Mouse (Mus musculus) heart, embryonic 15.5 days (tissue): ENCODE measurements around the gene Rims4. TPM values are rescaled to one million over a fixed set of nuclear protein-coding genes. Genes with fewer than 3 reads are reported as not detected.
A peak's percentile ranks its signal among the peaks of the same experiment; 100 is the strongest.

ENCODE experiments used
- ATAC-seq: fragments of 200-750 bp; cut with Nextera tagmentation; replicated peaks from 2 replicates; pipeline ENCODE4 v1.8.0; 2017; ENCODE audit warnings: low read depth, moderate TSS enrichment; ENCODE audit not compliant: insufficient number of reproducible peaks, insufficient read depth, low FRiP score
- H3K27ac ChIP-seq: fragments of 300-500 bp; sonication (generic); 2 replicates; pipeline ENCODE4 v1.5.1; 2015; ENCODE audit warnings: mild to moderate bottlenecking, inconsistent platforms
- H3K27me3 ChIP-seq: fragments of 300-500 bp; sonication (generic); 2 replicates; pipeline ENCODE4 v1.6.1; 2015; ENCODE audit warnings: inconsistent platforms
- H3K36me3 ChIP-seq: fragments of 300-500 bp; sonication (generic); 2 replicates; pipeline ENCODE4 v1.6.1; 2015; ENCODE audit warnings: mild to moderate bottlenecking, inconsistent platforms
- H3K4me1 ChIP-seq: fragments of 300-500 bp; sonication (generic); replicated peaks from 2 replicates; pipeline ENCODE4 v1.6.1; 2015; ENCODE audit warnings: inconsistent platforms
- H3K4me2 ChIP-seq: fragments of 300-500 bp; sonication (generic); 2 replicates; pipeline ENCODE4 v1.6.1; 2015; ENCODE audit warnings: inconsistent platforms, mild to moderate bottlenecking, moderate library complexity
- H3K4me3 ChIP-seq: fragments of 300-500 bp; sonication (generic); 2 replicates; pipeline ENCODE4 v1.5.1; 2015; ENCODE audit warnings: mild to moderate bottlenecking, inconsistent platforms
- H3K9ac ChIP-seq: fragments of 300-500 bp; sonication (generic); 2 replicates; pipeline ENCODE4 v1.6.1; 2015; ENCODE audit warnings: mild to moderate bottlenecking, inconsistent platforms
- H3K9me3 ChIP-seq: fragments of 300-500 bp; sonication (generic); replicated peaks from 2 replicates; pipeline ENCODE4 v1.6.1; 2016; ENCODE audit warnings: inconsistent platforms
- WGBS: fragments of 180-500 bp; shearing (Covaris S2); methylation state at CpG from one replicate; pipeline ENCODE4 v1.1.7; 2015; ENCODE audit warnings: mixed read lengths; 5-methylcytosine and 5-hydroxymethylcytosine counted together
- polyA plus RNA-seq: library from polyadenylated mRNA; unstranded; fragments of >200 nt; fragmentation: Nextera tagmentation; extraction: Ambion mirVana; gene quantifications from 2 replicates; pipeline ENCODE4 v1.2.1, GENCODE M21; 2015

Rims4 gene
- 0.31 and 0.52 TPM in 2 replicates for polyA plus RNA-seq

DNA sequence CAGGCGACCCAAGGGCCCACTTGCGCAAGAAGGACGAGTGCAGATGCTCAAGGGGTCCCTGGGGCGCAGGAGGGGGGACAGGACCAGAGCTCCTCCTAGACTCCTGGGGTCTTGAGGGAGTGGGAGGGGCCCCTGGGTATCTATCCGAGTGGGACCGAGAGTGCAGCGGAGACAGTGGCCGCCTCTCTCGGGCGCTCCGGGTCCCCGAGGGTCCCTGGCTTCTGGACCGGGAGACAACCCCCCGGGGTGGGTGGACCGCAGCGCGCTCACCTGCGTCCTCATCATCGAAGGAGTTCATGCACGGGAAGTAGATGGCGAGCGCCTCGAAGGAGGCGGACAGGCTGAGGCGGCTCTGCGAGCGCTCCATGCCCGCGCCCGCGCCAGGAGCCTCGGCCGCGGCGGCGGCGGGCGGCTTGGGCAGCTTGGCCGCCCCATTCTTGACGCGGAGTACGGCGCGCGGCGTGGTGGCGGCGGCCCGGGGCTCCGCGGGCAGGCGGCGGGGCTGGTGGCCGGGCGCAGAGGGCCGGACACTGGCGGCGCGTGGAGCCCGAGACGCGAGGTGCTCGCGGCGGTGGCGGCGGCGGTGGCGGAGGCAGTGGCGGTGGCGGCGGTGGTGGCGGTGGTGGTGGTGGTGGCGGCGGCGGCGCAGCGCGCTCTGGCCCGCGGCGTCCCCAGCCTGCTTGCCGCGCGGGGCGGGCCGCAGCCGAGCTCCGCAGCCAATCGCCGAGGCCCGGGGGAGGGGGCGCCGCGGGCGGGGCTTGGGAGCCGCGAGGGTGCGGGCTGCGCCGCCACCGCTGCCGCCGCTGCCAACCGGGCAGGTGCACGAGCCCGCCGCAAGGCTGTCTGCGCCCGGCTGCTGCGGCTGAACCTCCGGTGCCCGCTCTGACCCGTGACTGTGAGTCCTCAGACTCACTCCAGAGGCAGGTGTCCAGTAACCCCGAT lies at the start of gene Rims4:
Gene Rims4 (minus strand): TSS at position 367 of the 942 bp plus-strand sequence.
- Histone ChIP-seq H3K36me3 (no peaks in the 10 kb centered on the region), H3K27ac (no peak within 1 kb of the TSS), H3K4me1 (peaks cover 16% of the 10 kb centered on the region), H3K4me3 (peak within 1 kb of the TSS; percentile 61), H3K9ac (peak within 1 kb of the TSS; percentile 41), H3K4me2 (peak within 1 kb of the TSS; percentile 98), H3K27me3 (peaks cover 83% of the 10 kb centered on the region), H3K9me3 (no peaks in the 10 kb centered on the region)
- 1% methylated on average over 75 of the region's 115 CpGs for WGBS
- peak; percentile 58; the same call in 1 of the 2 replicates for ATAC-seq

DNA sequence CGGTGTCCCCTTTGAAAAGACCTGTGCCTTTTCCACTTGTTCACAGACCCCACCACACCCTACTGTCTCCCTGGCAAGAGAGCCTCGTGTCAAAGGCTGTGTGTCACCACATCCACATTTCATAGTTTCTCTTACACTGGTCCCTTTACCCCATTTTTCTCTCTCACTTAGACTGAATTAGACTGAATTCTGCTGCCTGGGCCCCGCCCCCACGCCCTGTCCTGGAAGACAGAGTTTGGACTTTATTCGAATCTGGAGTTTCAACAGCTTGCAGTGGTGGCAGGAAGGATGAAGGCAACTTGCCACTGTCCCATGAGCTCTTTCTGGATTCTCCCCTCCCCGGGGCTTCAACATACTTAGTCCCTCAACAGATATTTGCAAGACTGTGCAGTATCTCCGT lies 47.2 kb upstream of the Rims4 start:
- Histone ChIP-seq H3K27ac (no peak overlapping the region), H3K9me3 (no peaks in the 10 kb centered on the region), H3K4me1 (no peaks in the 10 kb centered on the region), H3K9ac (no peak overlapping the region), H3K27me3 (peaks cover 2% of the 10 kb centered on the region; the same call in 1 of the 2 replicates), H3K4me2 (no peak overlapping the region), H3K4me3 (no peak overlapping the region), H3K36me3 (no peaks in the 10 kb centered on the region)
- ATAC-seq = no peak
- 63% methylated on average over 7 of the region's 7 CpGs for WGBS

DNA sequence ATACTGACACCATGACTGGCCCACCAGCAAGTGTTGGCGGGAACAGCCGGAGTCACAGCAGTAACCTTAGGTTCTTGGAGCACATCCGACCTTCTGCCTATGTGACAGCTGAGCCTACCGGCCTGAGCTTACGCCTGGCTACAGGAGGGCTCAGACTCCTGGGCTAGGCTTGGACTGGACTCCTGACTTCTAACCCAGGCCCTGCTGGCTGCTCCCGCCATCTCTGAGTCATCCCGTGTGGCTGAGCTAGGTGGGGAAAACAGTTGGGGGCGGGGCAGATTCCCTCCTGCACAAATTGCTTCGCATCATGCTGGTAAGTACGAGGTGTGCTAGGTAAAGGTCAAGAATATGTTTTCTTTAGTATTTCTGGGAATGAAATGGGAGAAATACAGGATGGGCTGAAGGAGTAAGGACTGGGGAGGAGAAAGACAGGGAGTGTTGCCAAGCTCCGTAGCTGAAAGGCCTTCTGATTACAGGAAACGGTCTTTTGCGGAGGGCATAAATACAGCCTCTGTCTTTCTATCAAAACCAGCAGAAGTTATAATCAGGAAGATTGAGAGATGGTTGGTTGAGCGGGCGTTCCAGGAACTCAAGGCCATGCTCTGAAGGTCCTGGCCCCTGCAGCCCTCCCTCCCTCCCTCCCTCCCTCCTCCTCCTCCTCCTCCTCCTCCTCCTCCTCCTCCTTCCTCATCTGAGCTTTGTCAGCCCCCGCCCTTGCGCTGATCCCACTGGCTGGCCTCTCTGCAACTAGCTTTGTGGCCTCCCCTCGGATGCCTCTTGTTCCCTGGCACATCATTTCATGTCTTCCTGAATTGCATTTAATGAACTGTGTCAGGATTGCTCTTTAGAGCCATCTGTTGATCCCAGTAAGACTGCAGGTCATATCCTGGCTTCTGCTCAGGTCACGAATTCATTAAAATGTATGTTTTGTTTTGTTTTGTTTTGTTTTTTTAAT lies 46.4 kb upstream of the Rims4 start:
- H3K27ac ChIP-seq = no peak overlapping the region
- no peaks in the 10 kb centered on the region for H3K36me3 ChIP-seq
- H3K27me3 ChIP-seq = peaks cover 2% of the 10 kb centered on the region; the same call in 1 of the 2 replicates
- 61% methylated on average over 19 of the region's 19 CpGs for WGBS
- H3K9ac ChIP-seq = no peak overlapping the region
- no peak overlapping the region for H3K4me3 ChIP-seq
- no peak overlapping the region for H3K4me2 ChIP-seq
- H3K4me1 ChIP-seq = no peaks in the 10 kb centered on the region
- ATAC-seq = no peak
- no peaks in the 10 kb centered on the region for H3K9me3 ChIP-seq

DNA sequence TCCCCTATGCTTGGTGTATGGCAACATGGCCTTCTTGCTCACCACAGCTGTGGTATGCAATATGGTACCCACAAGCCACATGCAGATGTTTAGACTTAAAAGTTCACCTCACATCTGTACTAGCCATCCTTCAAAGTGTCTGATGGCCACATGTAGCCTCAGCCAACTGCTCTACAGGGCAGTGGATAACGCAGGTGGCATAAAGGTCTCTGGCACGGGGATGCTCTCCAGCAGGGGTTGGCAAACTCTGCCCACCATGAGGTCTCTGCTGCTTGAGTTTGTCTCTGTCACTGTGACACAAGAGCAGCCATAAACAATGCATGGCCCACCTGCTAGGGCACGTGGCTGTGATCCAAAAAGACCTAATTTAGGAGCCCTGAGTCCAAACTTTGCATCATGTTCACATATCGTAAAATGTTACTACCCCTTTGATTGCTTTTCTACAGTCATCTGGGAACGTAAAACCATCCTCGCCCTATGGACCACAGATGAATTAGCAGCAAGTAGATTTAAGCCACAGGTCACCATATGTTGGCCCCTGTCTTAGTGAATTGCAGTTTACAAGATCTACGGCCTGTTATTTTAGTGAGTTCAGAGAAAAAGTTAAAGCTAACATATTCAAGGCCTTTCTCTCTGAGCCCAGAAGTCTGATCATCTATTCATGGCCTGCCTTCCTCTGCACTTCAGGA lies 35.3 kb upstream of the Rims4 start:
- Histone ChIP-seq H3K27ac (no peak overlapping the region), H3K36me3 (no peaks in the 10 kb centered on the region), H3K9me3 (no peaks in the 10 kb centered on the region; the same call in 1 of the 2 replicates), H3K27me3 (peaks cover 28% of the 10 kb centered on the region), H3K4me1 (no peaks in the 10 kb centered on the region), H3K9ac (no peak overlapping the region), H3K4me3 (no peak overlapping the region), H3K4me2 (no peak overlapping the region)
- 69% methylated on average over 7 of the region's 7 CpGs for WGBS
- no peak for ATAC-seq

DNA sequence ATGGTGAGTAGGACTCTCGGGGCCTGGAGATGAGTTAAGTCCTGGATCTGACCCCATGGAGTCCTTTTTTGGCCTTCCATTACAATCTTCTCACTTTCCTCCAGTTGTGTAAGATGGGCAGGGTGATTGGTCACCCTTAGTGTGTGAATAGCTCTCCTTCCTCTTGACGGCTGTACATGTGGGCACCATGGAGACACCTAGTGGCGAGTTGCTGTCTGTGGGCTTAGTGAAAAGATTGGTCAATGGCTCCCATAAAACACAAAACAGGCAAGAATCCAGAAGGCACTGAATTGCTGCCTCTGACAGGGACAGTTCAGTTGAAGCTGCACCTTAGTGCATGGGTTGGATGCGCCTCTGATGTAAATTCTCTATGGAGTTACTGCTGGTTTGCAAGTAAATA lies 33.3 kb upstream of the Rims4 start:
- 14% methylated on average over 4 of the region's 4 CpGs for WGBS
- H3K4me1 ChIP-seq = no peaks in the 10 kb centered on the region
- H3K27ac ChIP-seq = no peak overlapping the region
- H3K4me3 ChIP-seq = no peak overlapping the region
- no peaks in the 10 kb centered on the region for H3K36me3 ChIP-seq
- no peak overlapping the region for H3K9ac ChIP-seq
- H3K4me2 ChIP-seq = no peak overlapping the region
- H3K27me3 ChIP-seq = peaks cover 34% of the 10 kb centered on the region
- ATAC-seq = no peak
- no peaks in the 10 kb centered on the region for H3K9me3 ChIP-seq

DNA sequence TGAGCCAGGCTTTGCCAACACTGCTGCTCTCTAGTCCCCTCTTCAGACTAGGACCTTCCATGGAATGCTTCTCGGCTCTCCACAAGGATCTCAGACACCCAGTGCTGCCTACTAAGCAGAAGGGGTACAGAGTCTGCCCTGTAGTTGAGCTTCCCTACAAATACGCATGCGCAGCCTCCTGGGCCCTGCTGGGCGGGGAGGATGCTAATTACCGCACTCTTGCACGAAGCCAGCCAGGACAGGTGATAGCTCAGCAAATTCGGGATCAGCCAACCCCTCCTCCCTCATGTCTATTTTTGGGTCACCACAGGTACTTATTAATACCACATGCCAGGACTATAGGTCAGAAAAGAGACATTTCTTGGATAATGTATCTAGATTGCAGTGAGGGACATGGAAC lies 29.5 kb upstream of the Rims4 start:
- Histone ChIP-seq H3K27me3 (peaks cover 27% of the 10 kb centered on the region), H3K4me1 (no peaks in the 10 kb centered on the region), H3K27ac (no peak overlapping the region), H3K4me3 (no peak overlapping the region), H3K36me3 (no peaks in the 10 kb centered on the region), H3K4me2 (no peak overlapping the region), H3K9ac (no peak overlapping the region), H3K9me3 (no peaks in the 10 kb centered on the region)
- WGBS = 63% methylated on average over 7 of the region's 7 CpGs
- no peak for ATAC-seq

DNA sequence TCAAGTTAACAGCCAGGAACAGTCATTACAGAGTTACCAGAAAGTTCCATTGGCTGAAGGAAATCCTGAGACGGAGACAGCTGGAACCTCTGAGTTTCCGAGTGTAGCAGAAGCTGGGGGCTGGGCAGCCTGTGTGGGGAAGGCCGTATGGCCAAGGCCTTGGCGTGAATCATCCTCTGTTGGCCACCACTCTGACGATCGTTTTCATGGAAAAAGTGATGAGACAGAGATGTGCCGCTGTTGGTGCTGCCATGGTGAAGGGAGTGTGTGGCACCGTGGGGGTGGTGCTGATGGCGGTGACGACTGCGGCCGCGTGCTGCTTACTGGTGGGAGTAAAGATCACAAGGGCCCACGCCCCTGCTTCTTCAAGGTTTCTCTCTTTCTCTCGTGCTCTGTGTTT lies 27.7 kb upstream of the Rims4 start:
- Histone ChIP-seq H3K9ac (no peak overlapping the region), H3K27ac (no peak overlapping the region), H3K36me3 (no peaks in the 10 kb centered on the region), H3K9me3 (no peaks in the 10 kb centered on the region), H3K4me3 (no peak overlapping the region), H3K27me3 (peaks cover 19% of the 10 kb centered on the region), H3K4me1 (no peaks in the 10 kb centered on the region), H3K4me2 (no peak overlapping the region)
- ATAC-seq = 0 out of 2 replicates have a peak, but pooled peaks have one; percentile 39
- 56% methylated on average over 15 of the region's 15 CpGs for WGBS

DNA sequence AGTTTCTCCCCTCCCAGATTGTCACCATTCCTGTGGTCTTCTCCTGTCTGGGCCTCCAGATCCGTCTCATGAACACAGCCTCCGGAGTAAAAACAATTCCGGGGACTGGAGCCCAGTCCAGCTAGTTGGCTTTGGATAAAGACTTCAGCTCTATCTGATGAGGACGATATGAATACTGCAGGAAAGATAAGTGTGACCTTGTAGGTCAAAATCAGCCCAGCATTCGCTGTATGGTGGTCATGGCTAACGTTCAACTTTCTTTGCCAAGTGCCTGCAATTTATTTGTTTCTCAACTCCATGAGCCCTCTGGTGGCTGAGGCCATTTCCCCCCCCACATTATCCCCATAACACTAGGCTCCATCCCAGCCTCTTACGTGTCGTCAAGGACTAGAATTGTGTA lies 26.0 kb upstream of the Rims4 start:
- no peak overlapping the region for H3K27ac ChIP-seq
- peaks cover 6% of the 10 kb centered on the region; the same call in 1 of the 2 replicates for H3K27me3 ChIP-seq
- H3K4me2 ChIP-seq = no peak overlapping the region
- H3K9me3 ChIP-seq = no peaks in the 10 kb centered on the region
- no peaks in the 10 kb centered on the region for H3K4me1 ChIP-seq
- WGBS = 64% methylated on average over 8 of the region's 8 CpGs
- no peak overlapping the region for H3K9ac ChIP-seq
- no peaks in the 10 kb centered on the region for H3K36me3 ChIP-seq
- no peak for ATAC-seq
- no peak overlapping the region for H3K4me3 ChIP-seq

DNA sequence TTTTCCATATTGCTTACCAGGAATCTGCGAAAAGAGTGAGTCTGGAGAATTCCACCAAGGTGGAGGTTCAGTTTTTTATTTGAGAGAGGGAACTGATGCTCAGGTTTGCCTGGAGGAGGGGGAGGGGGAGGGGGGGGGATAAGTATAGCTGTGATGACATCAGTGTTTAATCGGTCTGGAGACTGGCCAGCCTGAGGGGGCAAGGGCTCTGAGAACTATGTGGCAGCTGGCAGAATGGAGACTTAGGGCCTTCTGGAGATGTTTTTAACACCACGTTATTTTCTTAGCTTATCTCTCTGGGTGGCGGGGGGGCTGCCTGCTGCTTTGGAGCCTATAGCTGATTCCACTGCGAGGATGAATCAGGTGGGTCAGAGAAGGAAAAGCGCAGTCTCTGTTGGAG lies 24.6 kb upstream of the Rims4 start:
- ATAC-seq = no peak; the same call in 1 of the 2 replicates
- Histone ChIP-seq H3K27me3 (peaks cover 3% of the 10 kb centered on the region; the same call in 1 of the 2 replicates), H3K4me3 (no peak overlapping the region), H3K9me3 (no peaks in the 10 kb centered on the region), H3K4me2 (no peak overlapping the region), H3K4me1 (no peaks in the 10 kb centered on the region), H3K27ac (no peak overlapping the region), H3K36me3 (no peaks in the 10 kb centered on the region), H3K9ac (no peak overlapping the region)
- 34% methylated on average over 6 of the region's 6 CpGs for WGBS

DNA sequence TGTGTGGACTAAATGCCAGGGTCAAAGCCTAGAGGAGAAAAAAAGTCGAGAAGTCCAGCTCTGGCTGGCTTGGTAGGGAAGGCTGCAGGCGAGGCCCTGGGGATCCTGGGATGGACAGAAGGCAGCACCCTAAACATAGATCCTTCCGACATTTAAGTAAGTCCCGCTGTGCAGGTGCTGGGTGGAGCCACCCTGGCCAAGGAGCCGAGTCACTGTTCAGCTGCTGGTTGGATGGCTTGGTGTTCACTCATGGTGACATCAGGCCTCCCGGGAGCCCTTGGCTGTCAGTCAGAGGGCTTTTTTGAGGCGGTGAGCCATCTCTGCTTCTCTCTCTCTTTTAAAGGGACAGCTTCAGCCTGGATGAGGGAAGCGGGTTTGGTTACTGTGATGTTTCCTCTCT lies 21.0 kb upstream of the Rims4 start:
- Histone ChIP-seq H3K4me2 (peak overlapping the region; percentile 49), H3K9ac (no peak overlapping the region), H3K4me3 (peak overlapping the region; percentile 25), H3K9me3 (no peaks in the 10 kb centered on the region), H3K4me1 (no peaks in the 10 kb centered on the region), H3K27me3 (no peaks in the 10 kb centered on the region), H3K36me3 (no peaks in the 10 kb centered on the region), H3K27ac (no peak overlapping the region)
- ATAC-seq = peak; percentile 60; the same call in 1 of the 2 replicates
- WGBS = 25% methylated on average over 8 of the region's 8 CpGs
